Mouse (Mus musculus): Measurements from ENCODE around the gene Cbfa2t2.

DNA sequence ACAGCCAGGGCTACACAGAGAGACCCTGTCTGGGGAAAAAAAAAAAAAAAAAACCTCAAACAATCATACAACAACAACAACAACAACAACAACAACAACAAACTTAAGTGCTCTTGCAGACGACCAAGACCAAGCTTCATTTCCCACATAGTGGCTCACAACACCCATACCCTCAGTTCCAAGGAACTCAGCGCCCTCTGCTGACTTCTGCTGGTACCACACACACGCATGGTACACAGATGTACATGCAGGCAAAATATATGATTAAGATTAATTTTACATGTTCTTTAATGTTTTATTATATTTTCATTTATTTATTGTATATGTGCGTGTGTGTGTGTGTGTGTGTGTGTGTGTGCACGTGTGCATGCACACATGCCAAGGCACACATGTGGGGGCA is 150.1 kb downstream of the Cbfa2t2 start:
- TF ChIP-seq CTCF (IDR thresholded peaks at IDR 0.05; ENCODE audit: low read depth, low read length) (peak; percentile 60; the same call in 1 of the 2 replicates), POLR2A (IDR thresholded peaks at IDR 0.05; ENCODE audit: extremely low read depth, insufficient read depth, low read length) (no peak)

All from liver, adult 2 months (tissue).